Mouse (Mus musculus) ES-Bruce4 (cell line): ENCODE measurements at regions not wholly inside any gene's neighbourhood (a gene's known extent, or its start where the extent isn't known, plus 50 kb on each side); places are given as distances from the start of the nearest gene placed in this dataset.
A peak's percentile ranks its signal among the peaks of the same experiment; 100 is the strongest.

Source experiments
- CTCF ChIP-seq: IDR thresholded peaks from one replicate; pipeline ENCODE4 v1.8.1; 2011; ENCODE audit warnings: low read depth, low read length
- POLR2A ChIP-seq: IDR thresholded peaks from one replicate; pipeline ENCODE4 v1.8.1; 2011; ENCODE audit warnings: low read length; ENCODE audit not compliant: insufficient read depth

DNA sequence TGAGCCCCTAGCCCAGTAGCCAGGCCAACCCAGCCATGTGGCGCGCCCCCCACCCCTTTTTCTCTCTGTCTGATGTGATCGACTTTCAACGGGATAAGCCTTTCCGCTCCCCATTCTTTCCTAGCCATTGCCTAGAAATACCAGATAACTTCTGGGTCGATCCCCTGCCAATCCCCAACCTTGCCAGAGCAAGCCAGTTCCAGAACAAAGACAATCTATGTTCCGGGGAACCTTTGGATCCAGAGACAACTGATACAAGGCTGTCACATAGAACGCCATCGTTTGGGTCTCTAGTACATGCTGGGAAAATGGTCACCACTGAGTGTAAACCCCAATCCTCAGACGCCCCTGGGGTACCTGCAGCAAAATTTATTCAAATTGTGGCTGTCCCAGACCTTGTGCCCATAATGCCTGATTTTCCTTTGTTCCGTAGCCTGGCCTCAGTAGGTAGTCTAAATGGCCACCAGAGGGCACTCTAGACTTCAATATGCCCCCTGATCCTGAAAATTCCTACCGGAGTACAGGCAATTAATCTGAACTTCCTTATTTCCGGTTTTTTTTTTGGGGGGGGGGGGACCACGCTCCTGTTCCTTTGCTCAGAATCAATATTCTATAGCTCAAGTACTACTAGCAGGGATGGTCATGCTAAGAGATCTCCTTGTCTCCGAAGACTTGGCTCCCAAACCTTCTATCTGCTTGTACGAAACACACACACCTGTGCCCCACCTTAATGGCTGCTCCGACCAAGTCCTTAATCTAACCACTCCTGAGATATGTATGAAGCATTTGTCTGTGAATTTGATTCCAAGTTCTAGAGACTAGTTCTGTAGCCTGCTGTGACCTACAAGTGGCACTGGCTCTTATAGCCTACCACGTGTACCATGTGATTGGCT lies 81.3 kb upstream of the Rpl39l start:
- TF ChIP-seq POLR2A (no peak), CTCF (peak; percentile 29)
